Mouse (Mus musculus) neural tube, postnatal 0 days (tissue): ENCODE data around the gene F8a. TPM values are rescaled to one million over a fixed set of nuclear protein-coding genes. Genes with fewer than 3 reads are reported as not detected.

ENCODE experiments used
- polyA plus RNA-seq: library from polyadenylated mRNA; unstranded; fragments of >200 nt; fragmentation: Nextera tagmentation; extraction: Ambion mirVana; gene quantifications from 2 replicates; pipeline ENCODE4 v1.2.1, GENCODE M21; 2015

Gene F8a
- 35.4 and 37.0 TPM in 2 replicates for polyA plus RNA-seq

GRCm38 (mm10) chrX:73227914-73228605 lies at the start of gene F8a:
Gene F8a, plus strand, starts transcription at chrX:73228291.

DNA sequence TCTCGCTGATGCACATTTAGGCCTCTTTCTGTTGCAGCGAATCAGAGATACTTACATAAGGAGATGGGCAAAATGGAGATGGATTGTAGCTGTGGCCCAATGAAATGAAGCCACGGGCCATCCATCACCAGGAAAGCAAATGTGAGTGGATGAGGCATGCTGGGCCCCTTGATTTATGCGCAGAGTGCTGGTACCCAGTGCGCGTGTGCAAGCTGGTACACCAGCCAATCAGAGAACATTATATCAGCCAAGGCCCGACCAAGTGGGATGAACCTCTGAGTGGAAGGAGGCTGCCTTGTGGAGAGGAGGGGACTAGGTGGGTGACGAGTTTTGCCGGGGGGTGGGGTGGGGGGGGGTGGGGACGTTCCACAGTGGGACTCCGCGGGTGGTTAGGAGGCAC lies 36.2 kb upstream of the F8a start, which contains the start of gene Xlr3b:
Gene Xlr3b, plus strand, starts transcription at position 274 of the 400 bp plus-strand sequence.

GRCm38 (mm10) chrX:73213819-73214564 lies 14.1 kb upstream of the F8a start, which contains the start of gene Xlr4b:
Gene Xlr4b, plus strand, starts transcription at chrX:73214333.

GRCm38 (mm10) chrX:73242821-73243325 lies 14.8 kb downstream of the F8a start, which contains the start of gene Xlr4c:
Gene Xlr4c, minus strand, starts transcription at chrX:73243130.

DNA sequence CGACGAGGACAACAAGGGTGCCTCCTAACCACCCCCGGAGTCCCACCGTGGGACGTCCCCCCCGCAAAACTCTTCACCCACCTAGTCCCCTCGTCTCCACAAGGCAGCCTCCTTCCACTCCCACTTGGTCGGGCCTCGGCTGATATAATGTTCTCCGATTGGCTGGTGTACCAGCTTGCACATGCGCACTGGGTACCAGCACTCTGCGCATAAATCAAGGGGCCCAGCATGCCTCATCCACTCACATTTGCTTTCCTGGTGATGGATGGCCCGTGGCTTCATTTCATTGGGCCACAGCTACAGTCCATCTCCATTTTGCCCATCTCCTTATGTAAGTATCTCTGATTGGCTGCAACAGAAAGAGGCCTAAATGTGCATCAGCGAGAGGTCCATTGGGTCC lies 37.2 kb downstream of the F8a start, which contains the start of gene Xlr3c:
Gene Xlr3c, minus strand, starts transcription at position 121 of the 400 bp plus-strand sequence.

Other genes starting within 250 kb of the F8a start
- 0.43 and 0.97 TPM in 2 replicates for gene Zfp185, start 241.0 kb upstream of the F8a start, polyA plus RNA-seq
- 0.23 and 0.27 TPM in 2 replicates for gene Pnma5, start 191.2 kb upstream of the F8a start, polyA plus RNA-seq
- 5.8 and 7.3 TPM in 2 replicates for gene Pnma3, start 163.5 kb upstream of the F8a start, polyA plus RNA-seq
- 1.4 TPM in 1 of 2 replicates, not detected in the other for gene Xlr4a, start 145.8 kb upstream of the F8a start, polyA plus RNA-seq
- 2.1 and 4.1 TPM in 2 replicates for gene Xlr3a, start 131.2 kb upstream of the F8a start, polyA plus RNA-seq
- gene Gm14685, start 111.2 kb upstream of the F8a start, polyA plus RNA-seq, result 0.41 and 1.2 TPM in 2 replicates
- not detected in 2 replicates for gene Xlr5b, start 79.5 kb upstream of the F8a start, polyA plus RNA-seq
- gene DXBay18, start 78.8 kb upstream of the F8a start, polyA plus RNA-seq, result 0.84 TPM in 1 of 2 replicates, not detected in the other
- gene Spin2d, start 51.3 kb upstream of the F8a start, polyA plus RNA-seq, result not detected in 2 replicates
- 1.4 and 21.8 TPM in 2 replicates for gene Xlr3b, start 36.1 kb upstream of the F8a start, polyA plus RNA-seq
- gene Xlr4b, start 14.0 kb upstream of the F8a start, polyA plus RNA-seq, result 0.94 TPM in 1 of 2 replicates, not detected in the other
- 0.18 and 0.58 TPM in 2 replicates for gene Xlr4c, start 14.8 kb downstream of the F8a start, polyA plus RNA-seq
- 0.12 and 0.33 TPM in 2 replicates for gene Xlr3c, start 37.1 kb downstream of the F8a start, polyA plus RNA-seq
- not detected in 2 replicates for gene Xlr5a, start 64.7 kb downstream of the F8a start, polyA plus RNA-seq
- not detected in 2 replicates for gene Xlr5c, start 64.7 kb downstream of the F8a start, polyA plus RNA-seq
- gene Gm45015, start 108.5 kb downstream of the F8a start, polyA plus RNA-seq, result not detected in 2 replicates
- 5.0 and 5.6 TPM in 2 replicates for gene Zfp275, start 114.3 kb downstream of the F8a start, polyA plus RNA-seq
- gene Gm18336, start 170.4 kb downstream of the F8a start, polyA plus RNA-seq, result 0.06 TPM in 1 of 2 replicates, not detected in the other
- 1.3 and 1.9 TPM in 2 replicates for gene Zfp92, start 182.8 kb downstream of the F8a start, polyA plus RNA-seq
- not detected in 2 replicates for gene Trex2, start 207.1 kb downstream of the F8a start, polyA plus RNA-seq
- 57.3 and 61.1 TPM in 2 replicates for gene Haus7, start 230.8 kb downstream of the F8a start, polyA plus RNA-seq